Mouse (Mus musculus): ENCODE data around the gene Cntn4.
A peak's percentile ranks its signal among the peaks of the same experiment; 100 is the strongest.

The Cntn4 gene

GRCm38 (mm10) chr6:106675581-106675980 lies 998.1 kb downstream of the Cntn4 start:
- DNase-seq: no peak

GRCm38 (mm10) chr6:106701931-106702330 lies 1024.5 kb downstream of the Cntn4 start:
- peak; percentile 6 to 10 for DNase-seq

GRCm38 (mm10) chr6:106705506-106706035 lies 1028.1 kb downstream of the Cntn4 start:
- DNase-seq: no peak

GRCm38 (mm10) chr6:106725642-106726041 lies 1048.2 kb downstream of the Cntn4 start:
- no peak for DNase-seq

GRCm38 (mm10) chr6:106726078-106726477 lies 1048.6 kb downstream of the Cntn4 start:
- no peak for DNase-seq

GRCm38 (mm10) chr6:106727703-106728102 lies 1050.2 kb downstream of the Cntn4 start:
- no peak for DNase-seq

GRCm38 (mm10) chr6:106729682-106730314 lies 1052.3 kb downstream of the Cntn4 start:
- peak; percentile 4 to 6 for DNase-seq

- no peak for DNase-seq
Observed at GRCm38 (mm10) chr6:106732563-106732962, 1055.1 kb downstream of the Cntn4 start.

GRCm38 (mm10) chr6:106738229-106738628 lies 1060.8 kb downstream of the Cntn4 start:
- DNase-seq: no peak

- DNase-seq: no peak
Observed at GRCm38 (mm10) chr6:106740244-106740825, 1062.9 kb downstream of the Cntn4 start.

GRCm38 (mm10) chr6:106743556-106744233 lies 1066.2 kb downstream of the Cntn4 start:
- no peak for DNase-seq

- DNase-seq: no peak
Observed at GRCm38 (mm10) chr6:106745673-106746394, 1068.4 kb downstream of the Cntn4 start.

GRCm38 (mm10) chr6:106747251-106747650 lies 1069.8 kb downstream of the Cntn4 start:
- DNase-seq: no peak

GRCm38 (mm10) chr6:106747804-106748203 lies 1070.3 kb downstream of the Cntn4 start:
- no peak for DNase-seq

All from kidney, postnatal 4 days (tissue).